Mouse (Mus musculus): Measurements from ENCODE around the gene Vmn2r85. TPM values are rescaled to one million over a fixed set of nuclear protein-coding genes. Genes with fewer than 3 reads are reported as not detected.
"Not testable (repeated sequence)": the region's sequence is repeated elsewhere in the genome, so short reads cannot be mapped to it uniquely, and the experiment has no call there.

The Vmn2r85 gene
- total RNA-seq (2012; rRNA removed): not detected in 2 replicates
- polyA plus RNA-seq (2012; ENCODE audit: insufficient read depth in 1 of 2, insufficient read length in 2 of 2, low read depth in 1 of 2, low replicate concordance in 2 of 2, missing spikeins in 1 of 2): not detected

DNA sequence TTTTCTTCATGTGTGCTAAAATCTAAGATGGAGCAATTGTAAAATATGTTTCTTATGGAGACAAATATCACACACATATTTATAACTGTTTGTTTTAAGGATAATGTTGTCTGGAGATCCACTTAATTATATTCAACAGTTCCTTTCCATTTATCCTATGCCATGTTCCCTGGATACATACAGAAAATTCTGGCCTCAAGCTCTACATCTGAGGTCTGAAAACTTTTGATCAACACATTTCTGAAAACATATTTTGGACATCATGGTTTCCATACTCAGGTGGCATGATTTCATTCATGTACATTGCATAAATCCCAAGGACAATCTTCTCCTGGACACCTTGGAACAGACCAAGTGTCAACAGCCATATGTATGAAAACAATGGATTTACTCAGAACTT, at the start of gene Vmn2r85:
Gene Vmn2r85 (minus strand): TSS at position 101 of the 400 bp plus-strand sequence.
- DNase-seq (ENCODE audit: low read depth, low spot score); H3K9ac ChIP-seq (ENCODE audit: control insufficient read depth, low read depth, low read length, poor library complexity, severe bottlenecking); H3K4me1 ChIP-seq (ENCODE audit: control insufficient read depth in 1 of 2, insufficient read depth in 2 of 2, low read length in 2 of 2); H3K27ac ChIP-seq (ENCODE audit: control insufficient read depth, low read depth, low read length); H3K9me3 ChIP-seq (replicated peaks; ENCODE audit: insufficient read depth, low read length); H3K4me3 ChIP-seq (ENCODE audit: control insufficient read depth in 1 of 2, insufficient read depth in 1 of 2, low read depth in 2 of 2, low read length in 2 of 2); H3K36me3 ChIP-seq (ENCODE audit: control insufficient read depth in 1 of 2, insufficient read depth in 2 of 2, low read length in 2 of 2); H3K79me2 ChIP-seq (ENCODE audit: control insufficient read depth, insufficient read depth, low read length, poor library complexity); H3K27me3 ChIP-seq (ENCODE audit: control insufficient read depth in 1 of 2, insufficient read depth in 2 of 2, low read length in 2 of 2): not testable (repeated sequence)

DNA sequence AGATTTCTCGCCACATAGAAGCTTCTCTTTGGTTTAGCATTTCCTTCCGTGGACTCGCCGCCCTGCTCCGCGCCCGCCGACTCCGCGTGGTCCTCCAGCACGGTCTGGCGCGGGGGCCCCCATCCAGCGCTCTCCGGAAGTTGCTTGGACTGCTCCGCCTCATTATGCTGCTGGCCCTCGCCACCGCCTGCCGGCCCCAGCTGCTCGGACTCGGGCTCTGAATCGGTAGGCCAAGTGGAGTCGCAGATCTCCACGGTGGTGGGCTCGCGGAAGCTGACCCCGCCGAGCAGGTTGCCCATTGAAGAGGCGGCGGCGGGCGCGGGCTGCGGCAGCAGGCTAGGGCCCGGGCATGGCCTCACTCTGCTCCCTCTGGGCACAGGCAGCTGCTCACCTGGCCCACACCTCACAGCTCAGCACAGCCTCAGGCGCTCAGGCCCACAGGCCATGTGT, 40.8 kb upstream of the Vmn2r85 start:
- no peak for DNase-seq (ENCODE audit: low read depth, low spot score)
- H3K27me3 ChIP-seq (ENCODE audit: control insufficient read depth in 1 of 2, insufficient read depth in 2 of 2, low read length in 2 of 2): no peaks in the 10 kb centered on the region
- H3K4me1 ChIP-seq (ENCODE audit: control insufficient read depth in 1 of 2, insufficient read depth in 2 of 2, low read length in 2 of 2): no peaks in the 10 kb centered on the region
- H3K36me3 ChIP-seq (ENCODE audit: control insufficient read depth in 1 of 2, insufficient read depth in 2 of 2, low read length in 2 of 2): no peaks in the 10 kb centered on the region
- H3K9ac ChIP-seq (ENCODE audit: control insufficient read depth, low read depth, low read length, poor library complexity, severe bottlenecking): no peak overlapping the region
- no peak overlapping the region for H3K27ac ChIP-seq (ENCODE audit: control insufficient read depth, low read depth, low read length)
- H3K4me3 ChIP-seq (ENCODE audit: control insufficient read depth in 1 of 2, insufficient read depth in 1 of 2, low read depth in 2 of 2, low read length in 2 of 2): no peak overlapping the region
- TF ChIP-seq CHD2 (IDR thresholded peaks at IDR 0.05; ENCODE audit: low read length) (no peak), KAT2A (conservative IDR thresholded peaks at IDR 0.05; ENCODE audit: low read depth, low read length) (no peak), ZC3H11A (IDR thresholded peaks at IDR 0.05; ENCODE audit: low read depth, low read length) (no peak), SIN3A (IDR thresholded peaks at IDR 0.05; ENCODE audit: low read length) (no peak), ZMIZ1 (IDR thresholded peaks at IDR 0.05; ENCODE audit: low read depth, low read length) (no peak), TCF12 (IDR thresholded peaks at IDR 0.05; ENCODE audit: low read depth, low read length) (no peak), CTCF (IDR thresholded peaks at IDR 0.05 in 2 of 3, conservative IDR thresholded peaks at IDR 0.05 in 1 of 3; ENCODE audit: control insufficient read depth in 1 of 3, insufficient read depth in 1 of 3, low read depth in 2 of 3, low read length in 3 of 3, poor library complexity in 1 of 3, severe bottlenecking in 1 of 3) (no peak), NRF1 (IDR thresholded peaks at IDR 0.05; ENCODE audit: insufficient read depth, low read depth, low read length, poor library complexity, severe bottlenecking) (no peak)
- H3K9me3 ChIP-seq (replicated peaks; ENCODE audit: insufficient read depth, low read length): no peaks in the 10 kb centered on the region
- no peaks in the 10 kb centered on the region for H3K79me2 ChIP-seq (ENCODE audit: control insufficient read depth, insufficient read depth, low read length, poor library complexity)

DNA sequence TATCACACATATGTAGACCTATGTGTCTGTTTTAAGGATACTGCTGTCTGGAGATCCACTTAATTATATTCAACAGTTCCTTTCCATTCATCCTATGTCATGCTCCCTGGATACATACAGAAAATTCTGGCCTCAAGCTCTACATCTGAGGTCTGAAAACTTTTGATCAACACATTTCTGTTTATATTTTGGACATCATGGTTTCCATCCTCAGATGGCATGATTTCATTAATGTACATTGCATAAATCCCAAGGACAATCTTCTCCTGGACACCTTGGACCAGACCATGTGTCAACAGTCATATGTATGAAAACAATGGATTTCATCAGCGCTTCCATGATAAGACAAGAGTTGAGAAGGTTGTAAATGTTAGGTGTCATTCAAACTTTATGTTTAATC, 26.4 kb upstream of the Vmn2r85 start, which contains the start of gene Vmn2r86:
Gene Vmn2r86 (minus strand): TSS at position 101 of the 400 bp plus-strand sequence.
- H3K9me3 ChIP-seq (replicated peaks; ENCODE audit: insufficient read depth, low read length); H3K9ac ChIP-seq (ENCODE audit: control insufficient read depth, low read depth, low read length, poor library complexity, severe bottlenecking); H3K36me3 ChIP-seq (ENCODE audit: control insufficient read depth in 1 of 2, insufficient read depth in 2 of 2, low read length in 2 of 2); DNase-seq (ENCODE audit: low read depth, low spot score); H3K27ac ChIP-seq (ENCODE audit: control insufficient read depth, low read depth, low read length); H3K4me1 ChIP-seq (ENCODE audit: control insufficient read depth in 1 of 2, insufficient read depth in 2 of 2, low read length in 2 of 2); H3K27me3 ChIP-seq (ENCODE audit: control insufficient read depth in 1 of 2, insufficient read depth in 2 of 2, low read length in 2 of 2); H3K79me2 ChIP-seq (ENCODE audit: control insufficient read depth, insufficient read depth, low read length, poor library complexity); H3K4me3 ChIP-seq (ENCODE audit: control insufficient read depth in 1 of 2, insufficient read depth in 1 of 2, low read depth in 2 of 2, low read length in 2 of 2): not testable (repeated sequence)

DNA sequence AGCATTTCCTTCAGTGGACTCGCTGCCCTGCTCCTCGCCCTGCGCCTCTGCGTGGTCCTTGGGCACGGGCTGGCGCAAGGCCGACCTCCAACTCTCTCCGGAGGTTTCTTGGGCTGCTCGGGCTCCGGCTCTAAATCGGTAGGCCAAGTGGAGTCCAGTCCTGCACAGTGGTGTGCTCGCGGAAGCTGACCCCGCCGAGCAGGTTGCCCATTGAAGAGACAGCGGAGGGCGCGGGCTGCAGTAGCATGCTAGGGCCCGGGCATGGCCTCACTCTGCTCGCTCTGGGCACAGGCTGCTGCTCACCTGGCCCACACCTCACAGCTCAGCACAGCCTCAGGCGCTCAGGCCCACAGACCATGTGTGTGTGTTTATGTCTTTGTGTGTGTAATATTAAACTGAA, 15.3 kb upstream of the Vmn2r85 start:
- Histone ChIP-seq H3K27me3 (ENCODE audit: control insufficient read depth in 1 of 2, insufficient read depth in 2 of 2, low read length in 2 of 2) (no peaks in the 10 kb centered on the region), H3K9ac (ENCODE audit: control insufficient read depth, low read depth, low read length, poor library complexity, severe bottlenecking) (no peak overlapping the region), H3K4me1 (ENCODE audit: control insufficient read depth in 1 of 2, insufficient read depth in 2 of 2, low read length in 2 of 2) (no peaks in the 10 kb centered on the region), H3K36me3 (ENCODE audit: control insufficient read depth in 1 of 2, insufficient read depth in 2 of 2, low read length in 2 of 2) (no peaks in the 10 kb centered on the region), H3K4me3 (ENCODE audit: control insufficient read depth in 1 of 2, insufficient read depth in 1 of 2, low read depth in 2 of 2, low read length in 2 of 2) (no peak overlapping the region), H3K9me3 (replicated peaks; ENCODE audit: insufficient read depth, low read length) (no peaks in the 10 kb centered on the region), H3K79me2 (ENCODE audit: control insufficient read depth, insufficient read depth, low read length, poor library complexity) (no peaks in the 10 kb centered on the region), H3K27ac (ENCODE audit: control insufficient read depth, low read depth, low read length) (no peak overlapping the region)
- DNase-seq (ENCODE audit: low read depth, low spot score): no peak
- TF ChIP-seq BHLHE40 (IDR thresholded peaks at IDR 0.05; ENCODE audit: borderline replicate concordance, low read depth, low read length) (no peak), GATA1 (IDR thresholded peaks at IDR 0.05; ENCODE audit: low read depth, low read length) (no peak), CHD2 (IDR thresholded peaks at IDR 0.05; ENCODE audit: low read length) (no peak), CHD1 (IDR thresholded peaks at IDR 0.05; ENCODE audit: low read depth, low read length) (no peak), MAZ (IDR thresholded peaks at IDR 0.05; ENCODE audit: low read depth, low read length) (no peak), MYB (IDR thresholded peaks at IDR 0.05; ENCODE audit: low read depth, low read length) (no peak), ETS1 (IDR thresholded peaks at IDR 0.05; ENCODE audit: low read depth, low read length) (no peak), E2F4 (IDR thresholded peaks at IDR 0.05; ENCODE audit: borderline replicate concordance, low read depth, low read length) (no peak)
